17 mouse cellular contexts compared by ENCODE assay signal in genomic region chr17:56884331-56884730, GRCm38 (mm10). TPM values are rescaled to one million over a fixed set of nuclear protein-coding genes. Genes with fewer than 3 reads are reported as not detected.
DNase-seq lines count a peak whose midpoint lies in the region; ATAC-seq and TF ChIP-seq lines count a peak whose summit lies in the region.
"Had no signal": no experiment of that assay in that cellular context is flagged by ENCODE, and none has a peak within 500 bp of the region (broad histone marks: within the 10 kb centered on the region; RNA-seq: fewer than 3 reads in every experiment).

No protein-coding gene starts in this region.

- no peak overlapping the region for H3K27ac ChIP-seq in heart, embryonic 12.5 days (ENCODE audit: poor library complexity, severe bottlenecking)
- H3K27ac ChIP-seq: forebrain, embryonic 12.5 days; lung, embryonic 15.5 days; neural tube, embryonic 12.5 days had no signal

- 43% methylated on average over 5 of the region's 5 CpGs for WGBS in heart, embryonic 12.5 days

- H3K36me3 ChIP-seq in heart, embryonic 12.5 days, result peaks cover 13% of the 10 kb centered on the region
- H3K36me3 ChIP-seq in E14TG2a.4 (ENCODE audit: insufficient read depth, low read length), result peaks cover 79% of the 10 kb centered on the region
- H3K36me3 ChIP-seq: lung, embryonic 15.5 days had no signal

- H3K4me2 ChIP-seq in heart, embryonic 12.5 days, result no peak overlapping the region
- H3K4me2 ChIP-seq: forebrain, embryonic 12.5 days had no signal

- ATAC-seq in heart, embryonic 12.5 days (ENCODE audit: insufficient number of reproducible peaks, low FRiP score), result no peak
- ATAC-seq: hindbrain, embryonic 16.5 days had no signal

- H3K27me3 ChIP-seq in heart, embryonic 12.5 days (replicated peaks), result no peaks in the 10 kb centered on the region
- no peaks in the 10 kb centered on the region for H3K27me3 ChIP-seq in E14TG2a.4 (ENCODE audit: insufficient read depth, low read length)
- H3K27me3 ChIP-seq: forebrain, embryonic 12.5 days; lung, embryonic 15.5 days; neural tube, embryonic 12.5 days had no signal

- DNase-seq in heart, adult 11 months, result peak; percentile 89
- peak; percentile 55 for DNase-seq in kidney, postnatal 14 days
- no peak for DNase-seq in kidney, adult 11 months
- DNase-seq in fat pad, adult 2 months (ENCODE audit: extremely low read depth, low read depth, low spot score), result peak; percentile 30
- DNase-seq in layer of hippocampus, adult 9-10 months (ENCODE audit: low spot score), result no peak
- DNase-seq in ovary, postnatal 14 days (ENCODE audit: low spot score), result no peak
- DNase-seq: cerebellum, adult 9-11 months; gastrocnemius, postnatal 14 days; midbrain, embryonic 14.5 days; thymus, postnatal 36 days had no signal

- no peak for TF ChIP-seq CTCF in E14TG2a.4 (conservative IDR thresholded peaks at IDR 0.05; ENCODE audit: low read length)

- no peak overlapping the region for H3K9ac ChIP-seq in heart, embryonic 12.5 days
- H3K9ac ChIP-seq: forebrain, embryonic 12.5 days; lung, embryonic 15.5 days; neural tube, embryonic 12.5 days had no signal

- peaks cover 16% of the 10 kb centered on the region for H3K4me1 ChIP-seq in heart, embryonic 12.5 days (replicated peaks)
- H3K4me1 ChIP-seq in E14TG2a.4 (replicated peaks; ENCODE audit: low read depth, low read length), result peaks cover 77% of the 10 kb centered on the region
- H3K4me1 ChIP-seq: forebrain, embryonic 12.5 days; neural tube, embryonic 12.5 days had no signal

- no peak overlapping the region for H3K4me3 ChIP-seq in heart, embryonic 12.5 days
- peak overlapping the region; percentile 74 for H3K4me3 ChIP-seq in E14TG2a.4 (replicated peaks; ENCODE audit: low read length)
- H3K4me3 ChIP-seq: forebrain, embryonic 12.5 days; neural tube, embryonic 12.5 days had no signal

- peaks cover 10% of the 10 kb centered on the region; the same call in 1 of the 2 replicates for H3K9me3 ChIP-seq in heart, embryonic 12.5 days (replicated peaks)
- H3K9me3 ChIP-seq in E14TG2a.4 (ENCODE audit: low read length), result peaks cover 24% of the 10 kb centered on the region
- H3K9me3 ChIP-seq: forebrain, embryonic 12.5 days; lung, embryonic 15.5 days; neural tube, embryonic 12.5 days had no signal

RNA-seq across cellular contexts. Expression of gene 1700061G19Rik, which starts 9.1 kb away (rescaled TPM):
- polyA plus RNA-seq in heart, embryonic 12.5 days (2016; fragmentation: Nextera tagmentation; extraction: Ambion mirVana), result 0.33 and 0.36 TPM in 2 replicates

RNA-seq across cellular contexts. Expression of gene Acsbg2, which starts 10.1 kb away (rescaled TPM):
- not detected in 2 replicates for polyA plus RNA-seq in heart, embryonic 12.5 days (2016; fragmentation: Nextera tagmentation; extraction: Ambion mirVana)
- polyA plus RNA-seq: embryonic facial prominence, embryonic 11.5 days; forebrain, embryonic 12.5 days; hindbrain, embryonic 16.5 days; lung, embryonic 15.5 days; midbrain, embryonic 14.5 days; neural tube, embryonic 12.5 days had no signal

RNA-seq across cellular contexts. Expression of gene Mllt1, which starts 50.9 kb away (rescaled TPM):
- 45.3 and 50.6 TPM in 2 replicates for polyA plus RNA-seq in heart, embryonic 12.5 days (2016; fragmentation: Nextera tagmentation; extraction: Ambion mirVana)

RNA-seq across cellular contexts. Expression of gene Rfx2, which starts 53.5 kb away (rescaled TPM):
- 3.8 and 4.4 TPM in 2 replicates for polyA plus RNA-seq in heart, embryonic 12.5 days (2016; fragmentation: Nextera tagmentation; extraction: Ambion mirVana)

Comparison
In these comparisons a context has a peak if more than half of its experiments do, and no peak if none do; other contexts are left out.
1. DNase-seq: peak in heart, adult 11 months (single experiment), kidney, postnatal 14 days (single experiment) and fat pad, adult 2 months (single experiment); none in kidney, adult 11 months (single experiment), layer of hippocampus, adult 9-10 months (single experiment) and ovary, postnatal 14 days (single experiment).